Mouse (Mus musculus): ENCODE measurements at regions not wholly inside any gene's neighbourhood (a gene's known extent, or its start where the extent isn't known, plus 50 kb on each side); places are given as distances from the start of the nearest gene placed in this dataset.

GRCm38 (mm10) chr11:84612982-84613720 is 87.8 kb upstream of the Lhx1 start:
- Histone ChIP-seq H3K27me3 (replicated peaks) (peaks cover 53% of the 10 kb centered on the region), H3K9ac (ENCODE audit: insufficient read depth, low read depth) (no peak overlapping the region), H3K4me3 (replicated peaks in 1 of 3; ENCODE audit: low read depth in 2 of 3, low read length in 2 of 3, poor library complexity in 1 of 3) (no peak overlapping the region), H3K9me3 (replicated peaks; ENCODE audit: low read length) (no peaks in the 10 kb centered on the region), H3K4me1 (ENCODE audit: control insufficient read depth in 1 of 2, insufficient read depth in 2 of 2) (peaks cover 2 to 6% of the 10 kb centered on the region in 2 experiments; a peak in 3 of 4 replicates), H3K79me2 (replicated peaks; ENCODE audit: control insufficient read depth, extremely low read depth, insufficient read depth, poor library complexity, severe bottlenecking) (no peaks in the 10 kb centered on the region), H3K27ac (ENCODE audit: insufficient read depth, low read depth) (no peak overlapping the region), H3K4me2 (ENCODE audit: insufficient read depth, low read depth, poor library complexity, severe bottlenecking) (no peak overlapping the region), H3K36me3 (replicated peaks in 1 of 2; ENCODE audit: control insufficient read depth in 1 of 2, insufficient read depth in 1 of 2, low read length in 1 of 2) (no peaks in the 10 kb centered on the region)
- dilution Hi-C loops (cut with MboI; ENCODE audit: extremely low pct_ligation_motif_present, extremely low pct_unique_long_range_greater_than_20kb, low sequenced_read_pairs) = no loop called here
- no peak for DNase-seq (ENCODE audit: extremely low read depth)
- TF ChIP-seq MEF2A (IDR thresholded peaks at IDR 0.05; ENCODE audit: borderline replicate concordance, low read depth, low read length) (no peak), JUND (conservative IDR thresholded peaks at IDR 0.05; ENCODE audit: low read depth, low read length) (no peak), POLR2A (IDR thresholded peaks at IDR 0.05; ENCODE audit: low read depth, low read length) (no peak), MXI1 (IDR thresholded peaks at IDR 0.05; ENCODE audit: low read depth, low read length) (no peak), TCF12 (IDR thresholded peaks at IDR 0.05; ENCODE audit: low read depth, low read length) (no peak), MAX (IDR thresholded peaks at IDR 0.05; ENCODE audit: low read length) (no peak), UBTF (IDR thresholded peaks at IDR 0.05; ENCODE audit: low read depth, low read length) (no peak), ETS1 (conservative IDR thresholded peaks at IDR 0.05; ENCODE audit: low read depth, low read length) (no peak), ZNF384 (IDR thresholded peaks at IDR 0.05; ENCODE audit: low read depth, low read length) (no peak), RAD21 (IDR thresholded peaks at IDR 0.05; ENCODE audit: low read depth, low read length) (no peak), RCOR1 (conservative IDR thresholded peaks at IDR 0.05; ENCODE audit: low read depth, low read length) (no peak), CTCF (conservative IDR thresholded peaks at IDR 0.05 in 1 of 2, IDR thresholded peaks at IDR 0.05 in 1 of 2; ENCODE audit: low read depth in 2 of 2, low read length in 2 of 2) (no peak), POLR2AphosphoS2 (IDR thresholded peaks at IDR 0.05; ENCODE audit: low read depth, low read length) (no peak), E2F4 (IDR thresholded peaks at IDR 0.05; ENCODE audit: insufficient replicate concordance, low read depth, low read length) (no peak), NELFE (IDR thresholded peaks at IDR 0.05; ENCODE audit: low read depth, low read length) (no peak), ZC3H11A (IDR thresholded peaks at IDR 0.05; ENCODE audit: low read depth, low read length) (no peak), MAZ (IDR thresholded peaks at IDR 0.05; ENCODE audit: low read depth, low read length) (no peak), JUN (IDR thresholded peaks at IDR 0.05; ENCODE audit: insufficient read depth, low read depth, low read length) (no peak), ZKSCAN1 (IDR thresholded peaks at IDR 0.05; ENCODE audit: borderline replicate concordance, low read depth, low read length) (no peak), IRF4 (IDR thresholded peaks at IDR 0.05; ENCODE audit: low read depth, low read length) (no peak)
- in situ Hi-C loops (cut with MboI; ENCODE audit: low pct_ligation_motif_present, low pct_unique_long_range_greater_than_20kb, low sequenced_read_pairs) = no loop called here

GRCm38 (mm10) chr11:84611625-84611879 is 86.2 kb upstream of the Lhx1 start:
- Histone ChIP-seq H3K36me3 (replicated peaks in 1 of 2; ENCODE audit: control insufficient read depth in 1 of 2, insufficient read depth in 1 of 2, low read length in 1 of 2) (no peaks in the 10 kb centered on the region), H3K27me3 (replicated peaks) (peaks cover 67% of the 10 kb centered on the region), H3K27ac (ENCODE audit: insufficient read depth, low read depth) (no peak overlapping the region), H3K9ac (ENCODE audit: insufficient read depth, low read depth) (no peak overlapping the region), H3K4me1 (ENCODE audit: control insufficient read depth in 1 of 2, insufficient read depth in 2 of 2) (peaks cover 2 to 6% of the 10 kb centered on the region in 2 experiments; a peak in 3 of 4 replicates), H3K9me3 (replicated peaks; ENCODE audit: low read length) (no peaks in the 10 kb centered on the region), H3K4me3 (replicated peaks in 1 of 3; ENCODE audit: low read depth in 2 of 3, low read length in 2 of 3, poor library complexity in 1 of 3) (no peak overlapping the region), H3K79me2 (replicated peaks; ENCODE audit: control insufficient read depth, extremely low read depth, insufficient read depth, poor library complexity, severe bottlenecking) (no peaks in the 10 kb centered on the region), H3K4me2 (ENCODE audit: insufficient read depth, low read depth, poor library complexity, severe bottlenecking) (peak overlapping the region; percentile 24; the same call in 1 of the 2 replicates)
- in situ Hi-C loops (cut with MboI; ENCODE audit: low pct_ligation_motif_present, low pct_unique_long_range_greater_than_20kb, low sequenced_read_pairs) (no loop called here), dilution Hi-C loops (cut with MboI; ENCODE audit: extremely low pct_ligation_motif_present, extremely low pct_unique_long_range_greater_than_20kb, low sequenced_read_pairs) (no loop called here)
- peak; percentile 23 for DNase-seq (ENCODE audit: extremely low read depth)
- TF ChIP-seq RAD21 (IDR thresholded peaks at IDR 0.05; ENCODE audit: low read depth, low read length) (peak; percentile 35), ZMIZ1 (IDR thresholded peaks at IDR 0.05; ENCODE audit: low read depth, low read length) (no peak), BHLHE40 (IDR thresholded peaks at IDR 0.05; ENCODE audit: low read depth, low read length) (no peak), CTCF (conservative IDR thresholded peaks at IDR 0.05 in 1 of 2, IDR thresholded peaks at IDR 0.05 in 1 of 2; ENCODE audit: low read depth in 2 of 2, low read length in 2 of 2) (peak in 1 of 2 experiments; percentile 53; a peak in 2 of 4 replicates), ELF1 (IDR thresholded peaks at IDR 0.05; ENCODE audit: low read depth, low read length) (0 out of 2 replicates have a peak, but pooled peaks have one; percentile 24), HCFC1 (IDR thresholded peaks at IDR 0.05; ENCODE audit: low read depth, low read length) (no peak), TCF12 (IDR thresholded peaks at IDR 0.05; ENCODE audit: low read depth, low read length) (0 out of 2 replicates have a peak, but pooled peaks have one; percentile 13), SMC3 (IDR thresholded peaks at IDR 0.05; ENCODE audit: low read depth, low read length) (peak; percentile 54)

Data from CH12.LX (cell line).